Mouse (Mus musculus) liver, embryonic 12.5 days (tissue): ENCODE data around the gene Col18a1. TPM values are rescaled to one million over a fixed set of nuclear protein-coding genes. Genes with fewer than 3 reads are reported as not detected.
A peak's percentile ranks its signal among the peaks of the same experiment; 100 is the strongest.

Source experiments
- ATAC-seq: fragments of 200-750 bp; cut with Nextera tagmentation; 2 replicates; pipeline ENCODE4 v1.8.0; 2017; ENCODE audit warnings: moderate number of reproducible peaks, mild to moderate bottlenecking, moderate library complexity
- H3K27ac ChIP-seq: fragments of 300-500 bp; sonication (generic); 2 replicates; pipeline ENCODE4 v1.5.1; 2016; ENCODE audit warnings: mild to moderate bottlenecking
- H3K27me3 ChIP-seq: fragments of 300-500 bp; sonication (generic); replicated peaks from 2 replicates; pipeline ENCODE4 v1.6.1; 2016; ENCODE audit warnings: mild to moderate bottlenecking, moderate library complexity
- H3K36me3 ChIP-seq: fragments of 300-500 bp; sonication (generic); 2 replicates; pipeline ENCODE4 v1.6.1; 2016; ENCODE audit warnings: mild to moderate bottlenecking, moderate library complexity
- H3K4me1 ChIP-seq: fragments of 300-500 bp; sonication (generic); 2 replicates; pipeline ENCODE4 v1.6.1; 2016
- H3K4me2 ChIP-seq: fragments of 300-500 bp; sonication (generic); 2 replicates; pipeline ENCODE4 v1.6.1; 2016; ENCODE audit warnings: mild to moderate bottlenecking, moderate library complexity
- H3K4me3 ChIP-seq: fragments of 300-500 bp; sonication (generic); 2 replicates; pipeline ENCODE4 v1.5.1; 2016; ENCODE audit warnings: mild to moderate bottlenecking, moderate library complexity
- H3K9ac ChIP-seq: fragments of 300-500 bp; sonication (generic); 2 replicates; pipeline ENCODE4 v1.6.1; 2016; ENCODE audit warnings: mild to moderate bottlenecking, moderate library complexity
- H3K9me3 ChIP-seq: fragments of 300-500 bp; sonication (generic); replicated peaks from 2 replicates; pipeline ENCODE4 v1.6.1; 2016; ENCODE audit warnings: mild to moderate bottlenecking, moderate library complexity
- WGBS: fragments of 180-500 bp; shearing (Covaris S2); methylation state at CpG from one replicate; pipeline ENCODE4 v1.1.7; 2016; ENCODE audit not compliant: insufficient replicate concordance; 5-methylcytosine and 5-hydroxymethylcytosine counted together
- polyA plus RNA-seq: library from polyadenylated mRNA; unstranded; fragments of >200 nt; fragmentation: Nextera tagmentation; extraction: Ambion mirVana; gene quantifications from 2 replicates; pipeline ENCODE4 v1.2.1, GENCODE M21; 2016

Gene Col18a1
- polyA plus RNA-seq, 1 experiment from 2014 or later, result 38.3 TPM

DNA sequence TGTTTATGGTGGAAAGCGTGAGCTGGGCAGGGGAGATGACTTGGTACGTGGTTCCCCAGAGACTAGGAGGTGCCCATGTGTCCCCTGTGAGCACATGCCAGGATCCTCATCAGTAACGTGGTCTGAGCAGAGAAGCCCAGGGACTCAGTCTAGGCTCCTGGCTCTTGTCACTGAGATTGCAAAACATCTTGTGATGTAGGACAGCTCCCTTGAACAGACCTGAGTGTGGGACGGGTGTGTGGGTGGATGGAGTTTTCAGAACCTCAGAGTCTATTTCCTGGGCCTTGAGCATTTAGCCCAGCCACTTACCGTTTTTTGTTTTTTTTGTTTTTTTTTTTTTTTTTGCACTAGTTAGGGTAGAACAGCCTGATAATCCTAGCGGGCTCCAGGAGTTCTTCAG lies 130.9 kb downstream of the Col18a1 start:
- 61% methylated on average over 6 of the region's 6 CpGs for WGBS
- Histone ChIP-seq H3K9me3 (no peaks in the 10 kb centered on the region), H3K4me1 (peaks cover 44% of the 10 kb centered on the region), H3K27ac (no peak overlapping the region), H3K27me3 (peaks cover 16% of the 10 kb centered on the region; the same call in 1 of the 2 replicates), H3K4me3 (peak overlapping the region; percentile 66), H3K36me3 (peaks cover 44% of the 10 kb centered on the region), H3K9ac (peak overlapping the region; percentile 71), H3K4me2 (peak overlapping the region; percentile 94)
- no peak for ATAC-seq

DNA sequence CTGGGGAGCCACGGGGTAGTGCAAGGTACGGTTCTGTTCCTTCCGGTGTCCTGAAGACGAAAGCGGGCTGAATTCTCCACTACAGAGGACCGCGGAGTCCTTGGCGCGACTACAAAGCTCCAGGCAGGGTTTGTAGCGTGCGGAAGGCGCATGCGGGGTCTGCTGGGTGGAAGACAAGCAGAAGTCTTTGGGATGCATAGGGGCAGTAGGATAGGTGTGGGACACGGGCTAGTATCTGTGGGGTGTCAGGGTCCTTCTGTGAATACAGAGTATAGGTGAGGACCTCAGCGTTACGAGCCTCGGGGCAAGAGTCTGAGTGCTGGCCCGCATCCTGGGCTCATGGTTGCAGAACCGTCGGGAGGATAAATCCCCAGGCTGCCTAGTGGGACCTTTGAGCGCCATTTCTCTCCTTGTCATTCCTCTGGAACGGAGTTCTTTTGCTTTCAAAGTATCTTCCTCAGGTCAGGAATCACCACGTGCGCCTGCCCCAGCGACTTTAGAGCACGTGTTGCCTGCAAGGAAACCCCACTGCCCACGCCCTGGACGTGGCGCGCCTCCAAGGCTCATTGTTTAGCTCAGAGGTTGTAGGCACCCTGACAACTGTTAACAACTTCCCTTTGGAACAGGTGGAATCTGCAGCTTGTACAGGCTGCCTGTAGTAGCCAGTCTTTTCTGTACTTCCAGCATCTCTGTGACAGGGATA lies 132.9 kb downstream of the Col18a1 start:
- under 1% methylated on average over 30 of the region's 30 CpGs for WGBS
- Histone ChIP-seq H3K4me1 (peaks cover 44% of the 10 kb centered on the region), H3K4me2 (peak overlapping the region; percentile 94), H3K4me3 (peak overlapping the region; percentile 66), H3K27ac (peak overlapping the region; percentile 3; the same call in 1 of the 2 replicates), H3K9me3 (no peaks in the 10 kb centered on the region), H3K9ac (peak overlapping the region; percentile 71), H3K36me3 (peaks cover 24% of the 10 kb centered on the region), H3K27me3 (peaks cover 30% of the 10 kb centered on the region; the same call in 1 of the 2 replicates)
- peak; percentile 68 for ATAC-seq

DNA sequence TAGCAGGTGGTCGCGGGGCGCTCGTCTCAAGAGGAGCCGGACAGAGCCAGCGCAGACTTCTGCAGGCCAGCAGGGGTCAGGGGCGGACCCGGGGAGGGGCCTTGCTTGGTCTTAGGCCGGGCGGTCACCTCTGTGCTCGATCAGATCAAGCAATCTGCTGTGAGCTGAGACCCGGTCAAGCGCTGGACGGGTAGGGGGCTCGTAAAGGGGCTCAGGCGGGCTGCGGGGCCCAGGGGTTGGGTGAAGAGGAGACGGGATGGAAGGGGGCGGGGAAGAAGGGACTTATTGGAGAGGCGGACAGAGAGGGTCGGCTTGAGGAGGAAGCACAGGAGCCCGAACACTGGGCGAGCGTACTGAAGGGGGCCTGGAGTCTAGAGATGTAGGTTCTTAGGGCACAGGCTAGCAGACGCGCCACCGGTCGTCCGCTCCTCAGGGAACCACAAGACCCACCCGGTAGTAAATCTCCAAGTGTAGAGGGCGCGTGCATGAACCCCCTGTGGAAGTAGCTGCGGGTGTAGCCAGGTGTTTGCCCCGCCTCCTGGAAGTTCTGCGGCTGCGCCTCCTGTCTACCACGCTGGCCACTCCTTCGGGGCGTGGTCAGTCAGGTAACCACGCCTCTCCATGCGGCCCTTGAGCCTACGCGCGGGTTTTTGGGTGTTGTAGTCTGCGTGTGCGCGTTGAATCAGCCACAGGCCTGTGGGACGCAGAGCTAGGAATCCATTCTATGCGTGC lies 133.6 kb downstream of the Col18a1 start:
- H3K9me3 ChIP-seq, result no peaks in the 10 kb centered on the region
- H3K4me2 ChIP-seq, result peak overlapping the region; percentile 94
- peaks cover 17% of the 10 kb centered on the region for H3K36me3 ChIP-seq
- H3K27ac ChIP-seq, result peak overlapping the region; percentile 3; the same call in 1 of the 2 replicates
- H3K4me1 ChIP-seq, result peaks cover 44% of the 10 kb centered on the region
- peak overlapping the region; percentile 66 for H3K4me3 ChIP-seq
- peak; percentile 88 for ATAC-seq
- under 1% methylated on average over 49 of the region's 49 CpGs for WGBS
- H3K9ac ChIP-seq, result peak overlapping the region; percentile 71
- peaks cover 30% of the 10 kb centered on the region; the same call in 1 of the 2 replicates for H3K27me3 ChIP-seq

DNA sequence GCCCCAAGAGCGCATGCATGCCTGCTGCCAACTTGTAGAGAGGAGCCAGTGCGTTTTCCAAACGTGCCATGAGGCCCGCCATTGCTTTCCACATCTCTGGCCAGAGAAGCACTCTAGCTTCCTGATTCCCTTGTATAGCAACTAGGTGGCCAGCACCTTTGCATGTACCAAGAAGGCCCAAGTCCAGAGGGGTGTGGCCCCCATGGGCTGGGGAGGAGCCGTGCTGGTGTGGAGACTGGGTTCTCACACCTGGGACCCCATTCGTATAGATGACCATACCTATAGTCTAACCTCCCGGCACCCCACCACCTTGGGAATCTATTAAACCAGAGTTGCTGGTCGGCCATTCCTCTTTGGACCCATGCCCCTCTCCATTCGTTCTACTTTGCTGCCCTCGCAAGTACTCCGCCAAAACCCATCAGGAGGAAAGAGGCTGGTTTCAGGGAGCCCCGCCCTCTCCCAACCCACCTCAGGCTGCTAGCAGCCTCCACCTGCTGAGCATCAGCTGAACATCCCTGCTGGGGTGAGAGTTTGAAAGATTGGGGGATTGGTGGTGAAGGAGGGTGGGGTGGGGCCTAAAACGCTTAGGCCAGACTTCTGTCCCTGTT lies 134.5 kb downstream of the Col18a1 start, which contains the start of gene Slc19a1:
Slc19a1 (plus strand) TSS at position 474 of the 608 bp plus-strand sequence.
- H3K27ac ChIP-seq, result peak within 1 kb of the TSS; percentile 3; the same call in 1 of the 2 replicates
- H3K9me3 ChIP-seq, result no peaks in the 10 kb centered on the region
- H3K4me2 ChIP-seq, result peak within 1 kb of the TSS; percentile 94
- no peak for ATAC-seq
- H3K27me3 ChIP-seq, result peaks cover 30% of the 10 kb centered on the region; the same call in 1 of the 2 replicates
- H3K4me3 ChIP-seq, result peak within 1 kb of the TSS; percentile 66
- peak within 1 kb of the TSS; percentile 71 for H3K9ac ChIP-seq
- 51% methylated on average over 13 of the region's 13 CpGs for WGBS
- H3K4me1 ChIP-seq, result peaks cover 44% of the 10 kb centered on the region
- H3K36me3 ChIP-seq, result peaks cover 8% of the 10 kb centered on the region

DNA sequence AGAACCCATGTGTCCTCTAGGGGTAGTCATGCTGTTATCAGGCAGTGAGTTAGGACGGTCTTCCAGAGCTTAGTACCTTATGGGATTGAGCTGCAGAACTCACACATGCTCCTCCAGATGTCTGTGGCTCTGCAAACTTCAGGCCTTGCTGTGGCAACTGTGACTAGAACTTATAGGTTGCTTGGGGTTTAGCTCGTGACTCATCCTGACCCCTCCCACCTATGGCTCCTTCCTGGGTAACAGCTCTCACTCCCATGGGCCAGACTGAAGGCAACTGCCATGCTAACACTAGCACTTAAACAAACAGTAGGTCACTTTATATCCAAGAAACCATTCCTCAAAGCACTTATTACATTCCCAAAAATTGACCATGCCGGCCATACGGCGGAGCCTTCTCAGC lies 135.7 kb downstream of the Col18a1 start:
- no peak for ATAC-seq
- Histone ChIP-seq H3K27ac (no peak overlapping the region), H3K4me1 (peaks cover 40% of the 10 kb centered on the region), H3K9me3 (no peaks in the 10 kb centered on the region), H3K9ac (no peak overlapping the region), H3K4me3 (no peak overlapping the region), H3K4me2 (no peak overlapping the region), H3K27me3 (peaks cover 36% of the 10 kb centered on the region), H3K36me3 (no peaks in the 10 kb centered on the region)
- 66% methylated on average over 5 of the region's 5 CpGs for WGBS

DNA sequence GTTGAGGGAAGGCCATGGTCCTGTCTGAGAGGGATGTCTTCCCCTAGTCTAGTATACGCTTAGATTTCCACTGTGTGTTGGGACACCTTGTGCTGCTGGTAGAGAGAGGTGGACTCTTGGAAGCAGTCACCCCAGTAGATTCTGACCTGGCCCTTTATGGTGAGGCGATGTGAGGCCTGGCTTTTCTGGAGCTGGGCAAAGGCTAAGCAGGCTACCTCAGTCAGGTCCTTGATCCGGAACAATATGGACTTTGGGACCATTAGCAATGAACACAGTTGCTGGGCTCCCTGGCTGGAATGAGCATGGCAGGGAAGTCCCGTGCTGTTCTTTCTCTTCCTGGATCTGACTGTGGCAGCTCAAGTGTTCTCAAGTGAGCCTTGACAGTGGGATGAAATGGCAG lies 136.6 kb downstream of the Col18a1 start:
- Histone ChIP-seq H3K4me3 (no peak overlapping the region), H3K27me3 (peaks cover 42% of the 10 kb centered on the region), H3K27ac (no peak overlapping the region), H3K4me2 (no peak overlapping the region), H3K9me3 (no peaks in the 10 kb centered on the region), H3K9ac (no peak overlapping the region), H3K4me1 (peaks cover 32% of the 10 kb centered on the region), H3K36me3 (no peaks in the 10 kb centered on the region)
- WGBS, result 72% methylated on average over 4 of the region's 4 CpGs
- no peak for ATAC-seq

DNA sequence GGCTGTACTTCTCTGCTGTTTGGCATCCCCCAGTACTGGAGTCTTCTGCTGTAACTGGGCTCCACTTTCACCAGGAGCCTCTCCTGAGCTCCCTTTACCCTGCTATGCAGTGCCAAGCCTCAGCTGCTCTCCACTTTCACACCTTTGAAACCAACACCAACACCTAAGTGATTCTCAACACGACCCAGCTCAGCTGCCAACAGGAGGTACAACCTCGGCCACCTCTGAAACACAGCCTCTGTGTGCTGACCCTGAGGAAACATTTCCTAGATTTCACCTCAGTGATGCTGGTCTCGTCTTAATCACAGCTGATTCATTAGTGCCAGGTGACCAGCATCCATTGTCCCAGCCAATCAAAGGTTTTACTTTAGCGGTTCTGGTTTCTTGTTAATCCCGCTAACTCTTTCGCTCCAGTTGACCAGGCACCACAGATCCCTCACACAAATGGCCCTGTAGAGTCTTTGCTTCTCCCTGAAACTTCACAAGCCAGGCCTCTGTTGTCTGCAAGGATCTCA lies 137.5 kb downstream of the Col18a1 start:
- Histone ChIP-seq H3K4me1 (peaks cover 26% of the 10 kb centered on the region), H3K36me3 (no peaks in the 10 kb centered on the region), H3K9me3 (no peaks in the 10 kb centered on the region), H3K4me2 (no peak overlapping the region), H3K4me3 (no peak overlapping the region), H3K27ac (no peak overlapping the region), H3K9ac (no peak overlapping the region), H3K27me3 (peaks cover 42% of the 10 kb centered on the region)
- no peak for ATAC-seq
- 61% methylated on average over 6 of the region's 6 CpGs for WGBS

DNA sequence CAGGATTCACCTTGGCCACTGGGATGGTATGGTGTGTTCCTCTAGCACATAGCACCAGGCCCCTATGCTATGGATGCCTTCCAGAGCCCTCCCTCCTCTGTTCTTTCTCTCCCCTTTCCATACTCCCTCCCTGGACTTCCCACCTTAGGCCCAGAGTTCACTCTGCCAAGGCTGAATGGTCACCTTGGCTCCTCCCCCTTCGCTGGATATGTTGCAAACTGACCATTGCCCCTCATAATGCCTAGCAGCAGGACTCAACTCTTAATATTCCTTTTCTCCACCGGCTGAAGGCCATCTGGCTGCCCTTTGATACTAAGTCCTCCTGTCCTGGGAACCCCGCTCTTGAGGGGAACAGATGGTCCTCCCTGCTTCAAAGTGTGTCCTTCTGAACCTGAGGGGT lies 139.4 kb downstream of the Col18a1 start:
- 55% methylated on average over 3 of the region's 3 CpGs for WGBS
- H3K4me3 ChIP-seq, result no peak overlapping the region
- peaks cover 11% of the 10 kb centered on the region for H3K4me1 ChIP-seq
- H3K9ac ChIP-seq, result no peak overlapping the region
- no peak overlapping the region for H3K4me2 ChIP-seq
- no peak overlapping the region for H3K27ac ChIP-seq
- H3K36me3 ChIP-seq, result no peaks in the 10 kb centered on the region
- no peak for ATAC-seq
- H3K27me3 ChIP-seq, result peaks cover 48% of the 10 kb centered on the region
- no peaks in the 10 kb centered on the region for H3K9me3 ChIP-seq

DNA sequence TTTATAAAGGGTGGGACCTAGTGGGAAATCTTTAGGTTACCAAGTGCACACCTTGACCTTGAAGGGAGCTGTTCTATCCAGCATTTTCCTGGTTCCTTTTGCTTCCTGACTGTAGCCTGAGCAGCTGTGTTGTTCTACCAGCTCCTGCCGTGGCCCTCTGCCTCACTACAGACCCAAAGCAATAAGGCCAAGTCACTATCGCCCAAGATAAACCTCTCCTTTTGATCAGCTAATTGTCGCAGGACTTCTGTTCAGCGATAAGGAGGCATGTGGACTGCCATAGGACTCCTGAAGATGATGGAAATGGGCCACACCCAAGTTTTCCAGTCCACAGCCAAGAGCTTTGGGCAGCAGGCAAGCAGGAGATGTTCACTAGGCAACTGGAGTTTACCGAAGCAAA lies 142.1 kb downstream of the Col18a1 start:
- Histone ChIP-seq H3K36me3 (no peaks in the 10 kb centered on the region), H3K27me3 (peaks cover 25% of the 10 kb centered on the region), H3K9me3 (no peaks in the 10 kb centered on the region), H3K27ac (no peak overlapping the region), H3K4me2 (no peak overlapping the region), H3K4me3 (no peak overlapping the region), H3K9ac (no peak overlapping the region), H3K4me1 (peaks cover 13% of the 10 kb centered on the region)
- no peak for ATAC-seq
- WGBS, result 48% methylated on average over 5 of the region's 5 CpGs

DNA sequence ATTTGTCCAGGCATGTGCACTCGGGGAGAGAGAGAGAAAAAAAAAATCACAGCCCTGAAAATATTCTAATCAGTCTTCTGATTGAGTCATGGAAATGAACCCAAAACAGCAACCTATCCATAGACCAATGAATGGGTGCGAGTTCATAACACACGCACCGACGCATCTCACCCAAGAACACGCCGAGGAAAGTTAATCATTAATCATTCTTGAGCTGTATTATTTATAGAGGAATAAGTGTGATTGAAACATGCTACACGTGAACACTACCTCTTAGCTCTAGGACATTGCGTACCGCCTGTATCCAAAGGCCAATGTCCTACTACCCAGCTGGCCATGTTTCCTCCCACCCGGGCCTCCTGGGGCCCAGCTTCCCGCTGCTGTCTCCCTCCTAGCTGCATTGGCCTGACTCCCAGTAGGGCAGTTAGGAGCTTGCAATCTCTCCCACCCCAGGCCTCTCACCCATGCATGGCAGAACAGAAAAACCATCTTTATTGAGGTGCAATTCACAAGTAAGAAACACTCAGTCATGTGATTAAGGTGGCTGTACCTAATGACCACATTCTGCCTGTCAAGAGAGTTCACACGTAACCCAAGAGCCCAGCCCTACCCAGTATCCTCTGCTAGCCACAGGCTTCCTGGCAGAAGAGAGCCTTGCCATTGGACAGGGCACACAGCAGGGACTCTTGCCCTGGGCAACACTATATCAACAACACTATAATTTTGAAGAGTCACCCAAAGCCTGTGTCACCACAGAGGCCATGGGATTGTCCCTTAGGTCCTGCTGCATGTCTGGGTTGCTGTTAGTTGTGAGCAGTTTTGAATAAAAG lies 143.8 kb downstream of the Col18a1 start:
- no peak for ATAC-seq
- Histone ChIP-seq H3K9me3 (no peaks in the 10 kb centered on the region), H3K4me1 (peaks cover 13% of the 10 kb centered on the region), H3K27me3 (peaks cover 25% of the 10 kb centered on the region), H3K9ac (no peak overlapping the region), H3K27ac (no peak overlapping the region), H3K4me2 (no peak overlapping the region), H3K36me3 (no peaks in the 10 kb centered on the region), H3K4me3 (no peak overlapping the region)
- 70% methylated on average over 13 of the region's 13 CpGs for WGBS

DNA sequence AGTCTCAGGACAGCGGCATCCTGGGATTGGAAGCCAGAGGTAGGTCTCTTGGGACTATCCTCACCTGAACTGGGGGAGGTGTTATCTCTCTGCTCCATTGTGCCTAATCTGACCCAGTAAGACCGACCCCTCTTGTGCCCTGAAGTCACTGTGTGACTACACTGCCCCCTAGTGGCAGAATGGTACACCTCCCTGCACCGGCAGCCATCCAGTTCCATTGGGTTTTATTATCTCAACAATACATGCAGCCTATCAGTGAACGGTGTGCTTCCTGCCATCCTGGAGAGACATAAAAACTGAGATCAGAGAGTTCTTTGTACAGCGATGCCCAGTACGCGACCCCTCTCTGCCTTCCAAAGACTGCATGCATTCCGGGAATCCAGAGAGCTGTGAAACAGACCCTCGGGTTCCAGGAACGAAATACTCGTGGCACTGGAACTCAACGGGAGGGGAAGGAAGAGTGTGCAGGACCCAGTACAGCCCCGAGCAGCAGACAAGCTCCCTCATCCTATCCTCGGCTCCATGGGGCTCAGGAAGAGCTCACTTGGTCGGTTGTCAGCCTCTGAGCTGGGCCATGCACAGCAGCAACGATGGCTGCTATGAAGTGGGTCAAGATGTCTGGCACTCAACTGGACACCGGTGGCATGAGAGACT lies 144.8 kb downstream of the Col18a1 start:
- Histone ChIP-seq H3K4me2 (peak overlapping the region; percentile 40), H3K27me3 (peaks cover 25% of the 10 kb centered on the region), H3K4me3 (no peak overlapping the region), H3K36me3 (no peaks in the 10 kb centered on the region), H3K27ac (no peak overlapping the region), H3K9me3 (no peaks in the 10 kb centered on the region), H3K9ac (no peak overlapping the region), H3K4me1 (peaks cover 13% of the 10 kb centered on the region)
- peak; percentile 48 for ATAC-seq
- 22% methylated on average over 17 of the region's 17 CpGs for WGBS
